Mouse (Mus musculus) MEL (cell line): Measurements from ENCODE around the gene Bpi.

Source experiments
- CTCF ChIP-seq, 3 experiments: IDR thresholded peaks in 2 of 3; conservative IDR thresholded peaks in 1 of 3; 2 replicates each; pipeline ENCODE4 v1.5.1; 2011 to 2012; ENCODE audit warnings: low read length in 3 of 3, low read depth in 2 of 3, mild to moderate bottlenecking in 2 of 3, improper control_type of control experiment in 1 of 3, inconsistent platforms in 1 of 3, mixed read lengths in 1 of 3, moderate library complexity in 1 of 3; ENCODE audit not compliant: control insufficient read depth in 1 of 3, insufficient read depth in 1 of 3, poor library complexity in 1 of 3, severe bottlenecking in 1 of 3
- ELF1 ChIP-seq: IDR thresholded peaks from 2 replicates; pipeline ENCODE4 v1.6.1; 2014; ENCODE audit warnings: low read depth, mild to moderate bottlenecking, inconsistent platforms, low read length, improper control_type of control experiment, moderate library complexity
- MAX ChIP-seq: IDR thresholded peaks from 2 replicates; pipeline ENCODE4 v1.6.1; 2011; ENCODE audit warnings: low read length, improper control_type of control experiment
- SIN3A ChIP-seq: IDR thresholded peaks from 2 replicates; pipeline ENCODE4 v1.6.1; 2012; ENCODE audit warnings: low read length, improper control_type of control experiment, inconsistent platforms
- USF1 ChIP-seq: IDR thresholded peaks from 2 replicates; pipeline ENCODE4 v1.6.1; 2014; ENCODE audit warnings: low read depth, mild to moderate bottlenecking, inconsistent platforms, low read length, improper control_type of control experiment, moderate library complexity

DNA sequence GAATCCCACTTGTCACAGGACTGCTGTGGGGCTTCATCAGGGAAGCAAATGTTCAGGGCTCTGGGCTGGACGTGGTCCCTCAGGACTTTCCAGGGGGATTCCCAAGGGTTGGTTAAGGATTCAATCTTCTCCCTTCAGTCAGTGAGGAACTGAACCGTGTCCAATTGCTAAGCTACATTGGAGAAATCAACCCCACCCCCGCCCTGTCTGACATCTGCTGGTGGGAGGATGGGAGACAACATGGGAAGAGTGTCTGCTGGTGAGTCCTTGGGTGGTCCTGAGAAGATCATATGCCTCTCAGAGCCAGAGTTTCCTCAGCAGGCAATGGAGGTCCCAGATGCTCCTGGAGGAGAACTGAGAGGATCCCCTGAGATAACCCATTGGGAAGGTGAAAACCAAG lies 25.5 kb upstream of the Bpi start:
- TF ChIP-seq ELF1 (no peak), USF1 (no peak), MAX (no peak), SIN3A (no peak), CTCF (IDR thresholded peaks at IDR 0.05 in 2 of 3, conservative IDR thresholded peaks at IDR 0.05 in 1 of 3; ENCODE audit: control insufficient read depth in 1 of 3, insufficient read depth in 1 of 3, low read depth in 2 of 3, low read length in 3 of 3, poor library complexity in 1 of 3, severe bottlenecking in 1 of 3) (no peak)
